In the genomic region with DNA sequence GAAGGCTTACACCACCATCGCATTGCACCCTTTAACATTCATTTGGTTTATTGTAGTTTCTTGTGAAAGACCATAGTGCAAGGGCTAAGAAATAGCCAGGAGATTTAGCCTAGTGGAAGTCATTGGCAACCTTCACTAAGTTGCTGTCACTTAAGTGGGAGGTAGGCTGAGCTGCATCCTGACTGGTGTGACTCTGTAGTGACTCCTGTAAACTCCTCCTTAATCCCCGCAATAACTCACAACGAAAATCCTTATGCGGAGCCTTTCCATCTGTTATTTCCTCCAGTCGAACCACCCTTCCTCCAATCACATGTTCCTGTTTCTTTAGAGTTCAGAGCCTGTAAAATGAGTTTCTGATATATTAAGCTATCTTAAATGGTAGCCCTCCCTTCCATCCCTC, we compare ENCODE assay signal across 8 mouse cellular contexts. TPM values are rescaled to one million over a fixed set of nuclear protein-coding genes. Genes with fewer than 3 reads are reported as not detected.
DNase-seq lines count a peak whose midpoint lies in the region; ATAC-seq lines count a peak whose summit lies in the region.

No protein-coding gene starts in this region.

- H3K36me3 ChIP-seq in neural tube, embryonic 11.5 days (ENCODE audit: control insufficient read depth, insufficient read depth, low read length), result no peaks in the 10 kb centered on the region
- H3K36me3 ChIP-seq in embryonic facial prominence, embryonic 12.5 days, result no peaks in the 10 kb centered on the region
- peaks cover under 1% of the 10 kb centered on the region; the same call in 1 of the 2 replicates for H3K36me3 ChIP-seq in hindbrain, embryonic 16.5 days (ENCODE audit: control insufficient read depth, insufficient read depth, low read length)
- H3K36me3 ChIP-seq in midbrain, embryonic 11.5 days (ENCODE audit: control insufficient read depth, insufficient read depth, low read length), result no peaks in the 10 kb centered on the region

- H3K4me3 ChIP-seq in neural tube, embryonic 11.5 days (ENCODE audit: low read depth, low read length), result peak overlapping the region; percentile 89
- H3K4me3 ChIP-seq in embryonic facial prominence, embryonic 12.5 days, result peak overlapping the region; percentile 87
- peak overlapping the region; percentile 92 for H3K4me3 ChIP-seq in hindbrain, embryonic 16.5 days (ENCODE audit: low read length)
- peak overlapping the region; percentile 91 for H3K4me3 ChIP-seq in midbrain, embryonic 11.5 days (ENCODE audit: low read depth, low read length)

- H3K27ac ChIP-seq in neural tube, embryonic 11.5 days (ENCODE audit: low read depth, low read length), result no peak overlapping the region
- H3K27ac ChIP-seq in embryonic facial prominence, embryonic 12.5 days, result peak overlapping the region; percentile 100
- H3K27ac ChIP-seq in hindbrain, embryonic 16.5 days (ENCODE audit: low read depth, low read length), result peak overlapping the region; percentile 100
- no peak overlapping the region for H3K27ac ChIP-seq in midbrain, embryonic 11.5 days (ENCODE audit: low read depth, low read length)

- H3K9ac ChIP-seq in neural tube, embryonic 11.5 days (ENCODE audit: low read length), result peak overlapping the region; percentile 99; the same call in 1 of the 2 replicates
- peak overlapping the region; percentile 92 for H3K9ac ChIP-seq in embryonic facial prominence, embryonic 12.5 days
- peak overlapping the region; percentile 99 for H3K9ac ChIP-seq in hindbrain, embryonic 16.5 days (ENCODE audit: low read depth, low read length)
- H3K9ac ChIP-seq in midbrain, embryonic 11.5 days (ENCODE audit: low read length), result peak overlapping the region; percentile 100

- 25% methylated on average over 5 of the region's 5 CpGs for WGBS in neural tube, embryonic 11.5 days
- WGBS in embryonic facial prominence, embryonic 12.5 days, result 22% methylated on average over 5 of the region's 5 CpGs
- 22% methylated on average over 5 of the region's 5 CpGs for WGBS in hindbrain, embryonic 16.5 days
- WGBS in midbrain, embryonic 11.5 days, result 21% methylated on average over 5 of the region's 5 CpGs

- no peak for ATAC-seq in neural tube, embryonic 11.5 days (ENCODE audit: insufficient read depth, low FRiP score, low TSS enrichment)
- no peak for ATAC-seq in embryonic facial prominence, embryonic 12.5 days (ENCODE audit: insufficient number of reproducible peaks, insufficient read depth, low FRiP score, low TSS enrichment)
- peak; percentile 10 for ATAC-seq in hindbrain, embryonic 16.5 days
- ATAC-seq in midbrain, embryonic 11.5 days (ENCODE audit: low FRiP score), result peak; percentile 4; the same call in 1 of the 2 replicates

- H3K4me2 ChIP-seq in neural tube, embryonic 11.5 days (ENCODE audit: low read depth), result peak overlapping the region; percentile 74
- peak overlapping the region; percentile 75 for H3K4me2 ChIP-seq in embryonic facial prominence, embryonic 12.5 days (replicated peaks)
- peak overlapping the region; percentile 68 for H3K4me2 ChIP-seq in hindbrain, embryonic 16.5 days (ENCODE audit: low read length)
- H3K4me2 ChIP-seq in midbrain, embryonic 11.5 days, result peak overlapping the region; percentile 85

- H3K4me1 ChIP-seq in neural tube, embryonic 11.5 days (ENCODE audit: control insufficient read depth, insufficient read depth, low read length), result peaks cover 4% of the 10 kb centered on the region; the same call in 1 of the 2 replicates
- H3K4me1 ChIP-seq in embryonic facial prominence, embryonic 12.5 days, result peaks cover 8% of the 10 kb centered on the region
- H3K4me1 ChIP-seq in hindbrain, embryonic 16.5 days (ENCODE audit: control insufficient read depth, insufficient read depth, low read depth, low read length), result peaks cover 13% of the 10 kb centered on the region
- peaks cover 7% of the 10 kb centered on the region for H3K4me1 ChIP-seq in midbrain, embryonic 11.5 days (ENCODE audit: control insufficient read depth, insufficient read depth, low read length)

- DNase-seq in neural tube, embryonic 11.5 days (ENCODE audit: low spot score), result no peak
- no peak for DNase-seq in neural tube, embryonic 10.5 days (ENCODE audit: extremely low spot score, low spot score)
- no peak for DNase-seq in midbrain, embryonic 11.5 days (ENCODE audit: low spot score, missing footprints)
- DNase-seq in T-cell, adult 2 months (ENCODE audit: low spot score), result no peak
- DNase-seq in cerebellum, postnatal 36 days, result no peak
- DNase-seq in right cerebral cortex, postnatal 10 days (ENCODE audit: low spot score in 2 of 2), result no peak

- H3K27me3 ChIP-seq in neural tube, embryonic 11.5 days (ENCODE audit: control insufficient read depth, insufficient read depth, low read length), result no peaks in the 10 kb centered on the region
- no peaks in the 10 kb centered on the region for H3K27me3 ChIP-seq in embryonic facial prominence, embryonic 12.5 days
- H3K27me3 ChIP-seq in hindbrain, embryonic 16.5 days (replicated peaks; ENCODE audit: control insufficient read depth, insufficient read depth, low read length), result no peaks in the 10 kb centered on the region
- H3K27me3 ChIP-seq in midbrain, embryonic 11.5 days (ENCODE audit: control insufficient read depth, insufficient read depth, low read length), result no peaks in the 10 kb centered on the region

- H3K9me3 ChIP-seq in neural tube, embryonic 11.5 days (ENCODE audit: control insufficient read depth, low read length), result no peaks in the 10 kb centered on the region
- H3K9me3 ChIP-seq in embryonic facial prominence, embryonic 12.5 days, result no peaks in the 10 kb centered on the region
- H3K9me3 ChIP-seq in hindbrain, embryonic 16.5 days (ENCODE audit: control insufficient read depth, low read length), result no peaks in the 10 kb centered on the region
- H3K9me3 ChIP-seq in midbrain, embryonic 11.5 days (ENCODE audit: control insufficient read depth, low read length), result no peaks in the 10 kb centered on the region

RNA-seq across cellular contexts. Expression of gene Dnajb12, which starts 0.5 kb away (rescaled TPM):
- 24.9 and 27.3 TPM in 2 replicates for polyA plus RNA-seq in neural tube, embryonic 11.5 days (2014; fragmentation: Nextera tagmentation; extraction: Ambion mirVana)
- 18.9 and 19.9 TPM in 2 replicates for polyA plus RNA-seq in embryonic facial prominence, embryonic 12.5 days (2016; fragmentation: Nextera tagmentation; extraction: Ambion mirVana)
- 20.6 and 23.7 TPM in 2 replicates for polyA plus RNA-seq in hindbrain, embryonic 16.5 days (2015; fragmentation: Nextera tagmentation; extraction: Ambion mirVana)
- polyA plus RNA-seq in midbrain, embryonic 11.5 days (2014; fragmentation: Nextera tagmentation; extraction: Ambion mirVana), result 21.0 and 22.4 TPM in 2 replicates

Comparison
In these comparisons a context has a peak if more than half of its experiments do, and no peak if none do; other contexts are left out.
1. ATAC-seq: peak in hindbrain, embryonic 16.5 days (single experiment) and midbrain, embryonic 11.5 days (single experiment); none in neural tube, embryonic 11.5 days (single experiment) and embryonic facial prominence, embryonic 12.5 days (single experiment).
2. H3K27ac ChIP-seq: peak in embryonic facial prominence, embryonic 12.5 days (single experiment) and hindbrain, embryonic 16.5 days (single experiment); none in neural tube, embryonic 11.5 days (single experiment) and midbrain, embryonic 11.5 days (single experiment).
3. Peak in every context shown above with its lines, with median percentiles within 50 percentile points of each other: H3K4me2 ChIP-seq, H3K4me3 ChIP-seq and H3K9ac ChIP-seq.